17 mouse cellular contexts compared by ENCODE assay signal in genomic region chr3:87785156-87785555, GRCm38 (mm10). TPM values are rescaled to one million over a fixed set of nuclear protein-coding genes. Genes with fewer than 3 reads are reported as not detected.
"Had no signal": no experiment of that assay in that cellular context is flagged by ENCODE, and none has a peak within 500 bp of the region (broad histone marks: within the 10 kb centered on the region; RNA-seq: fewer than 3 reads in every experiment).

No protein-coding gene starts in this region.

- H3K4me3 ChIP-seq: layer of hippocampus, adult 2 months; left cerebral cortex, adult 2 months; liver, embryonic 13.5 days; midbrain, embryonic 15.5 days; neural tube, embryonic 13.5 days had no signal

- H3K27me3 ChIP-seq: midbrain, embryonic 15.5 days had no signal

- H3K9ac ChIP-seq: liver, embryonic 13.5 days; midbrain, embryonic 15.5 days; neural tube, embryonic 13.5 days had no signal

- H3K27ac ChIP-seq: layer of hippocampus, adult 2 months; left cerebral cortex, adult 2 months; liver, embryonic 13.5 days; midbrain, embryonic 15.5 days; neural tube, embryonic 13.5 days had no signal

- H3K9me3 ChIP-seq: liver, embryonic 13.5 days; midbrain, embryonic 15.5 days; neural tube, embryonic 13.5 days had no signal

- H3K4me1 ChIP-seq: midbrain, embryonic 15.5 days had no signal

- H3K4me2 ChIP-seq: liver, embryonic 13.5 days; midbrain, embryonic 11.5 days; midbrain, embryonic 15.5 days; neural tube, embryonic 13.5 days had no signal

- DNase-seq: kidney, adult 11 months; kidney, adult 8-10 months; kidney, postnatal 14 days; layer of hippocampus, adult 9-11 months; liver, embryonic 13.5 days; lung, adult 2 months; lung, postnatal 36 days; thymus, adult 18-20 months; thymus, postnatal 36 days had no signal

- ATAC-seq: midbrain, embryonic 15.5 days had no signal

- H3K36me3 ChIP-seq: liver, embryonic 13.5 days; midbrain, embryonic 15.5 days; neural tube, embryonic 13.5 days had no signal

RNA-seq across cellular contexts. Expression of gene Ntrk1, which starts 9.8 kb away (rescaled TPM):
- total RNA-seq: liver, adult 2 months; megakaryocyte progenitor cell, adult 5-6 weeks; megakaryocyte-erythroid progenitor cell, adult 5-6 weeks had no signal

RNA-seq across cellular contexts. Expression of gene Insrr, which starts 11.6 kb away (rescaled TPM):
- total RNA-seq: liver, adult 2 months; megakaryocyte-erythroid progenitor cell, adult 5-6 weeks had no signal

RNA-seq across cellular contexts. Expression of gene Lrrc71, which starts 36.7 kb away (rescaled TPM):
- total RNA-seq: megakaryocyte progenitor cell, adult 5-6 weeks; megakaryocyte-erythroid progenitor cell, adult 5-6 weeks had no signal
